Mouse (Mus musculus): ENCODE measurements around the gene Camk2d. TPM values are rescaled to one million over a fixed set of nuclear protein-coding genes. Genes with fewer than 3 reads are reported as not detected.
A peak's percentile ranks its signal among the peaks of the same experiment; 100 is the strongest.

Camk2d gene
- polyA plus RNA-seq, 1 experiment from 2014 or later, result 34.9 TPM

DNA sequence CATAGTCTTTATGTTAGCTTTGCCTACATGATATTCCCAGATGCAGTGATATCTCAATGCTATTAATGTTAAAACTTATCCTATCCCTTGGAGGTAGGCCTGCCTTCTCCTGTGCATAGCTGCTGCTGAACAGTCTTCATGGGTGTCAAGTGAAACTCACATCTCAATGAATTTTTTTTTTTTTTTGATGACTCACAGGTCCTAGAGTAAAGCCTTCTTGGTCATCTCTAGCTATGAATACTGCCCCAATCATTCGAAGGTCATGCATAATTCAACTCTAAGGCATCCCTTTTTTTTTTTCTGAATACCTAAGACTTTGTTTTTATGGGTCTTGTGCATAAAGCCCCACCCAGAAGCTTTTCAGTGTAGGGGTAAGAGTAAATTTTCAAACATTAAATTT is 181.8 kb downstream of the Camk2d start:
- Histone ChIP-seq H3K4me2 (replicated peaks; ENCODE audit: low read depth) (no peak overlapping the region), H3K9me3 (ENCODE audit: control insufficient read depth, low read length) (no peaks in the 10 kb centered on the region), H3K27me3 (ENCODE audit: control insufficient read depth, insufficient read depth, low read length) (no peaks in the 10 kb centered on the region), H3K4me1 (replicated peaks; ENCODE audit: control insufficient read depth, insufficient read depth) (no peaks in the 10 kb centered on the region), H3K27ac (replicated peaks) (no peak overlapping the region), H3K36me3 (ENCODE audit: control insufficient read depth, insufficient read depth, low read length) (no peaks in the 10 kb centered on the region), H3K9ac (ENCODE audit: low read length) (no peak overlapping the region), H3K4me3 (ENCODE audit: low read depth, low read length) (no peak overlapping the region)
- WGBS, result 79% methylated on average over 1 of the region's 1 CpGs
- DNase-seq (ENCODE audit: low spot score) (no peak), ATAC-seq (ENCODE audit: low FRiP score, low TSS enrichment) (no peak)
- no peak for TF ChIP-seq EP300 (optimal IDR thresholded peaks at IDR 0.05)
- no peak for TF ChIP-seq CTCF (IDR thresholded peaks at IDR 0.05; ENCODE audit: low read depth)

DNA sequence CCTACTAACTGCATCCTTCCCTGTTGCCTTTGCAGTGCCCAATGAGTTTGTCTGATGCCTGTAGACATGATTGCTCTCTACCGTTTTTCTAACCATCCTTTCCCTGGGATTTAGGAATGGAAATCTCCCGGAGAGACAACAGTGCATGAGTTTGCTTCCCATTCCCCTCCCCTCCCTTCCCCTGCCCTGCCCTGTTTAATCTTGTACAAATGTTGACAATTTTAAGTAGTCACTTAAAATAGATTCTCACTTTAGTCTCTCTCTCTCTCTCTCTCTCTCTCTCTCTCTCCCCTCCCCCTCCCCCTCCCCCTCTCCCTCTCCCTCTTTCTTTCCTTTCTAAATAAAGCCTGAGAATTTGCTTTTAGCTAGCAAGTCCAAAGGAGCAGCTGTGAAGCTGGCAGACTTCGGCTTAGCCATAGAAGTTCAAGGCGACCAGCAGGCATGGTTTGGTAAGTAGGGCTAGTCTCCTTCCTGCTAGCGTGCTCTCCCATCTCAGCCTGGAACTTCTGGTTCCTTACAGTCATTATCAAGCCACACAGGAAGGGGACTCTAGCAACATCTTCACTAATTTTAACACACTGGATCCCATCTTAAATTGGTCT is 184.0 kb downstream of the Camk2d start:
- DNase-seq (ENCODE audit: low spot score) (peak; percentile 18), ATAC-seq (ENCODE audit: low FRiP score, low TSS enrichment) (no peak)
- Histone ChIP-seq H3K9ac (ENCODE audit: low read length) (no peak overlapping the region), H3K4me1 (replicated peaks; ENCODE audit: control insufficient read depth, insufficient read depth) (no peaks in the 10 kb centered on the region), H3K27me3 (ENCODE audit: control insufficient read depth, insufficient read depth, low read length) (no peaks in the 10 kb centered on the region), H3K4me3 (ENCODE audit: low read depth, low read length) (no peak overlapping the region), H3K27ac (replicated peaks) (no peak overlapping the region), H3K4me2 (replicated peaks; ENCODE audit: low read depth) (no peak overlapping the region), H3K36me3 (ENCODE audit: control insufficient read depth, insufficient read depth, low read length) (no peaks in the 10 kb centered on the region), H3K9me3 (ENCODE audit: control insufficient read depth, low read length) (no peaks in the 10 kb centered on the region)
- TF ChIP-seq EP300 (optimal IDR thresholded peaks at IDR 0.05) (no peak), CTCF (IDR thresholded peaks at IDR 0.05; ENCODE audit: low read depth) (no peak)
- 37% methylated on average over 5 of the region's 5 CpGs for WGBS

DNA sequence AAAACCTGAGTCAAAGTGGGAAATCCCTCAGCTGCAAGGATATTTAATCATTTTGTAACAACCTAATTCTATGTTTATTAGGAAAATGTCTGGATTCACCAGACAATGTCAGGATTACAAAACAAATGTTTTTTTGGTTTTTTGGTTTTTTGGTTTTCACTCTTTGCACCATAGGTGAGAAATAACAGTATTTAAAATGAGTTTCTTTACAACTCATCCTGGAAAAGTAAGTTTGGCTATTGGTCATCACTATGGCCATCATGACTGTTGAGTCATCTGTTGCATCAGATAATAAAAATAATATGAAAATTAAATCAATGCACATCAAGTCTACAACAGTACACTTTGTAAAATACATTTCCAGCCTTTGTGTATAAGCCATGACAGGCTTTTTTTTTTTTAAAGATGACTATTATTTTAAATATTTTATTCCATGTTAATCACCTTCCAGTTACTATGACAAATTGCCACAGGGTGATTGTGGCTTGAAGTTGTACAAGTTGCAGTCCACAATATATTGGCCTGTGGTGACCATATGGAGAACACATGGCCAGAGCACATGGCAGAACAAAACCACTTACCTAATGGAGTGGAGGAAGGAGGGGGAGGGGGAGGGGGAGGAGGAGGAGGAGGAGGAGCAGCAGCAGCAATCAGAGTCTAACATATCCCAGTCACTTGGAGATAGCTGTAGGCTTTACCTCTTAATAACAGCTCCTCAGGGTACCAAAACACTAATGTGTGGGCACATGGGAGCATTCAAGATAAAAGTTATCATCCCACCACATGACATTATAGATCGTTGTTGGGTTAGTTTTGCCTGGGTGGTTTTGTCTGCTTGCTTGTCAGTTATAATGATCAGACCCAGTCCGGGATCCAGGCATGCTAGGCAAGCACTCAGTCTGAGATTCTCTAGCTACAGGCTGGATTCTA is 197.2 kb downstream of the Camk2d start:
- DNase-seq (ENCODE audit: low spot score) (no peak), ATAC-seq (ENCODE audit: low FRiP score, low TSS enrichment) (no peak)
- Histone ChIP-seq H3K9ac (ENCODE audit: low read length) (no peak overlapping the region), H3K9me3 (ENCODE audit: control insufficient read depth, low read length) (no peaks in the 10 kb centered on the region), H3K27ac (replicated peaks) (no peak overlapping the region), H3K27me3 (ENCODE audit: control insufficient read depth, insufficient read depth, low read length) (no peaks in the 10 kb centered on the region), H3K36me3 (ENCODE audit: control insufficient read depth, insufficient read depth, low read length) (0 out of 2 replicates have a peak, but pooled peaks cover 4% of the 10 kb centered on the region), H3K4me3 (ENCODE audit: low read depth, low read length) (no peak overlapping the region), H3K4me1 (replicated peaks; ENCODE audit: control insufficient read depth, insufficient read depth) (no peaks in the 10 kb centered on the region), H3K4me2 (replicated peaks; ENCODE audit: low read depth) (no peak overlapping the region)
- WGBS, result 83% methylated on average over 2 of the region's 2 CpGs
- TF ChIP-seq CTCF (IDR thresholded peaks at IDR 0.05; ENCODE audit: low read depth) (no peak), EP300 (optimal IDR thresholded peaks at IDR 0.05) (no peak)

DNA sequence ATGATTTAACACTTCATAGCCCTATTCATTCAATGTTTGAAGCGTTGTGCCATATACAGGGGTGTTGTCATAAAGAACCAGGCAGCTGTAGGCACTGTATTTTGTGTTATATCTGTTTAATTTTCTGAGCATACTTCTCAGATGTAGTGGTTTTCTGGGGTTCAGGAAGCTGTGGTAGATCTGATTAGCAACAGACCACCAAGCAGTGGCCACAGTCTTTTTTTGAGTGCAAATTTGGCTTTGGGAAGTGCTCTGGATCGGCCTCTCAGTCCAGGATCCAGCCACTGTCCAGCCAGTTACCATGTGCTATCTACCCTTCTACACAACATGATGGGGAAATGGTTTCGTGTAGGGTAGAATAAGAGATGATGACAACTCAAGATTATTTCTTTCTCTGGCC is 199.8 kb downstream of the Camk2d start:
- Histone ChIP-seq H3K36me3 (ENCODE audit: control insufficient read depth, insufficient read depth, low read length) (0 out of 2 replicates have a peak, but pooled peaks cover 4% of the 10 kb centered on the region), H3K9ac (ENCODE audit: low read length) (no peak overlapping the region), H3K4me3 (ENCODE audit: low read depth, low read length) (no peak overlapping the region), H3K9me3 (ENCODE audit: control insufficient read depth, low read length) (no peaks in the 10 kb centered on the region), H3K27me3 (ENCODE audit: control insufficient read depth, insufficient read depth, low read length) (no peaks in the 10 kb centered on the region), H3K4me2 (replicated peaks; ENCODE audit: low read depth) (no peak overlapping the region), H3K27ac (replicated peaks) (no peak overlapping the region), H3K4me1 (replicated peaks; ENCODE audit: control insufficient read depth, insufficient read depth) (no peaks in the 10 kb centered on the region)
- DNase-seq (ENCODE audit: low spot score), result no peak
- no peak for ATAC-seq (ENCODE audit: low FRiP score, low TSS enrichment)
- TF ChIP-seq CTCF (IDR thresholded peaks at IDR 0.05; ENCODE audit: low read depth), result no peak
- no peak for TF ChIP-seq EP300 (optimal IDR thresholded peaks at IDR 0.05)
- WGBS, result 92% methylated on average over 3 of the region's 3 CpGs

DNA sequence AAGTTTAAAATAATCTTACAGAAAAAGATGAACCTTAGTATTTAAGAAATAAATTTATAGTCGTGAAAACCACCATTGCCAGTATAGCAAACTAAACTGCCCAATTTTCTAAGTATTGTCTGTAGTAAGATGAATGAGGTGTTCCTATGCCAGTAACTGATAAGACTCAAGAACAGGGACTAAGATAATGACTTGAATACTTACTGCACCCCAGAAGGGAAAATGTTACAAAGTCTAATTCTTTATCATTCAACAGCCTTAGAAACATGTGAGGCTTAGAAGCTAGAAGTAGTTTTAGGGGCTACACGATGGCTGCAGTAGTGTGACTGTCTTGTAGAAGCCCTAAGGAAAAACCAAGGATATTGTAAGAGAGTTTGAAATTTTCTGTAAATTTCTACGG is 200.9 kb downstream of the Camk2d start:
- no peak overlapping the region for H3K27ac ChIP-seq (replicated peaks)
- no peak for ATAC-seq (ENCODE audit: low FRiP score, low TSS enrichment)
- 91% methylated on average over 3 of the region's 3 CpGs for WGBS

DNA sequence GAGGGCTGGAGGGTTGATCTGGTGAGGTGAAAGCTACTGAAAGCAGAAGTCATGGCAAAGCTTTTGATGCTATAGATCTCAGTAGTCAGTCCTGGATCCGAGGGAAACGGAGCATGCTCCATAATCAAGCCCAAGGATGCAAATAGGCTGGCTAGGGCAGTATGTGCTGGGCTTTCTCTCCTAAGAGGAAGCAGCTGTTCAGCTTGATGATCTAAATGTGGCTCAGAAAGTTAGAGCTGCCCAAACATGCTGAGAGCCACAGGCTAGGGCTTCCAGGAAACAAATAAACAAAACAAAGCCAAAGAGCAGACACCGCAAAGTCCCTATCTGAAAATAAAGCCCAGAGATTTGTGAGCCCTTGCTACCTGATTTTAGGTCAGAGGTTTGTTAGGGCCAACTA is 201.7 kb downstream of the Camk2d start:
- WGBS, result 91% methylated on average over 3 of the region's 3 CpGs
- TF ChIP-seq CTCF (IDR thresholded peaks at IDR 0.05; ENCODE audit: low read depth), result no peak
- TF ChIP-seq EP300 (optimal IDR thresholded peaks at IDR 0.05), result no peak
- no peak overlapping the region for H3K4me2 ChIP-seq (replicated peaks; ENCODE audit: low read depth)

More for the DNA sequence above, 200.9 kb downstream of the Camk2d start:
- Histone ChIP-seq H3K4me2 (replicated peaks; ENCODE audit: low read depth) (no peak overlapping the region), H3K4me3 (ENCODE audit: low read depth, low read length) (no peak overlapping the region), H3K9ac (ENCODE audit: low read length) (no peak overlapping the region), H3K27me3 (ENCODE audit: control insufficient read depth, insufficient read depth, low read length) (no peaks in the 10 kb centered on the region), H3K9me3 (ENCODE audit: control insufficient read depth, low read length) (no peaks in the 10 kb centered on the region), H3K4me1 (replicated peaks; ENCODE audit: control insufficient read depth, insufficient read depth) (no peaks in the 10 kb centered on the region), H3K36me3 (ENCODE audit: control insufficient read depth, insufficient read depth, low read length) (0 out of 2 replicates have a peak, but pooled peaks cover 4% of the 10 kb centered on the region)
- no peak for DNase-seq (ENCODE audit: low spot score)
- TF ChIP-seq EP300 (optimal IDR thresholded peaks at IDR 0.05) (no peak), CTCF (IDR thresholded peaks at IDR 0.05; ENCODE audit: low read depth) (no peak)

More for the DNA sequence above, 201.7 kb downstream of the Camk2d start:
- H3K27ac ChIP-seq (replicated peaks), result no peak overlapping the region
- no peaks in the 10 kb centered on the region for H3K4me1 ChIP-seq (replicated peaks; ENCODE audit: control insufficient read depth, insufficient read depth)
- no peaks in the 10 kb centered on the region for H3K9me3 ChIP-seq (ENCODE audit: control insufficient read depth, low read length)
- ATAC-seq (ENCODE audit: low FRiP score, low TSS enrichment) (no peak), DNase-seq (ENCODE audit: low spot score) (no peak)
- no peak overlapping the region for H3K4me3 ChIP-seq (ENCODE audit: low read depth, low read length)
- 0 out of 2 replicates have a peak, but pooled peaks cover 4% of the 10 kb centered on the region for H3K36me3 ChIP-seq (ENCODE audit: control insufficient read depth, insufficient read depth, low read length)
- H3K9ac ChIP-seq (ENCODE audit: low read length), result no peak overlapping the region
- no peaks in the 10 kb centered on the region for H3K27me3 ChIP-seq (ENCODE audit: control insufficient read depth, insufficient read depth, low read length)

All from stomach, postnatal 0 days (tissue).